Mouse (Mus musculus) liver, embryonic 13.5 days (tissue): ENCODE measurements around the gene Ikzf5. TPM values are rescaled to one million over a fixed set of nuclear protein-coding genes. Genes with fewer than 3 reads are reported as not detected.
A peak's percentile ranks its signal among the peaks of the same experiment; 100 is the strongest.
"Not testable (repeated sequence)": the region's sequence is repeated elsewhere in the genome, so short reads cannot be mapped to it uniquely, and the experiment has no call there.

Experiments used
- ATAC-seq: fragments of 200-750 bp; cut with Nextera tagmentation; 2 replicates; pipeline ENCODE4 v1.8.0; 2017; ENCODE audit warnings: low read depth, mild to moderate bottlenecking, moderate number of reproducible peaks, moderate library complexity
- DNase-seq: peaks from one replicate; pipeline ENCODE4 v3.0.0; 2022
- H3K27ac ChIP-seq: fragments of 300-500 bp; sonication (generic); 2 replicates; pipeline ENCODE4 v1.5.1; 2015; ENCODE audit warnings: moderate library complexity, mild to moderate bottlenecking, inconsistent platforms
- H3K27me3 ChIP-seq: fragments of 300-500 bp; sonication (generic); 2 replicates; pipeline ENCODE4 v1.6.1; 2015; ENCODE audit warnings: mild to moderate bottlenecking, inconsistent platforms
- H3K36me3 ChIP-seq: fragments of 300-500 bp; sonication (generic); 2 replicates; pipeline ENCODE4 v1.6.1; 2015; ENCODE audit warnings: mild to moderate bottlenecking, inconsistent platforms
- H3K4me1 ChIP-seq: fragments of 300-500 bp; sonication (generic); replicated peaks from 2 replicates; pipeline ENCODE4 v1.6.1; 2015; ENCODE audit warnings: inconsistent platforms
- H3K4me2 ChIP-seq: fragments of 300-500 bp; sonication (generic); 2 replicates; pipeline ENCODE4 v1.6.1; 2015; ENCODE audit warnings: inconsistent platforms, mild to moderate bottlenecking, moderate library complexity
- H3K4me3 ChIP-seq: fragments of 300-500 bp; sonication (generic); replicated peaks from 2 replicates; pipeline ENCODE4 v1.5.1; 2015; ENCODE audit warnings: mild to moderate bottlenecking, inconsistent platforms
- H3K9ac ChIP-seq: fragments of 300-500 bp; sonication (generic); 2 replicates; pipeline ENCODE4 v1.6.1; 2015; ENCODE audit warnings: mild to moderate bottlenecking, inconsistent platforms
- H3K9me3 ChIP-seq: fragments of 300-500 bp; sonication (generic); replicated peaks from 2 replicates; pipeline ENCODE4 v1.6.1; 2016; ENCODE audit warnings: inconsistent platforms
- WGBS: fragments of 180-500 bp; shearing (Covaris S2); methylation state at CpG from one replicate; pipeline ENCODE4 v1.1.7; 2015; ENCODE audit not compliant: insufficient replicate concordance; 5-methylcytosine and 5-hydroxymethylcytosine counted together
- polyA plus RNA-seq: library from polyadenylated mRNA; unstranded; fragments of >200 nt; fragmentation: Nextera tagmentation; extraction: Ambion mirVana; gene quantifications from 2 replicates; pipeline ENCODE4 v1.2.1, GENCODE M21; 2015

Ikzf5 gene
- polyA plus RNA-seq: 11.0 and 16.6 TPM in 2 replicates

DNA sequence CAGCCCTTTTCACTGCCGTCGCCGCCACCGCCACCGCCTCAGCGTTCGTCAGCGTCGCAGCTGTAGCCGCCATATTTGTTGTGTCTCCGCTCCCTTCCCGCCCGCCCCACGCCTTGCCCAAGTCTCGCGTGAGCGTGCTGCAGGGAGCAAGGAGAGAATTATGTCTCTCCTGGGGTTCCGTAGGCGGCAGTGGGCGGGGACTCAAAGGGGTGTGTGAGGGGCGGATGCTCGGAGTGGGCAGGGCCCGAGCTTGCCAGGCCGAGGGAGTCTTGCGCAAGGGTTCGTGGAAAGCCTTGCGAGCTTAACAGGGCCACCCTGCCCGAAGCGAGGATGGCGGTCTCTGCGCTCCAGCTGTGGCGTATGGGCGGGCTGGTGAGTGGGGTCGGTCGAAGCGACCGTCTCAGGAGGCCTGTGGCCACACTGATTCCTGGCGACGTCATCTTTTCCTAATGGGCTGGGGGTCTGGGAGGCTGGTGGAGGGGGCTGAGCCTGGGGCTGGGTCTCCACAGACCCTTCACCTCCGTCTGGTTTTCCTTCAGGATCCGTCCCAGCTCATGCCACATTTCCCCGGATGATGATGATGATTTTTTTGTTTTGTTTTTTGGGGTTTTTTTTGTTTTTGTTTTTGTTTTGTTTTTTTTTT lies at the start of gene Ikzf5, which contains the start of gene Acadsb:
TSS of gene Ikzf5 (minus strand) at position 106 of the 643 bp plus-strand sequence.
TSS of gene Acadsb (plus strand) at position 186 of the 643 bp plus-strand sequence.
- peak; percentile 98 for ATAC-seq
- under 1% methylated on average over 42 of the region's 42 CpGs for WGBS

DNA sequence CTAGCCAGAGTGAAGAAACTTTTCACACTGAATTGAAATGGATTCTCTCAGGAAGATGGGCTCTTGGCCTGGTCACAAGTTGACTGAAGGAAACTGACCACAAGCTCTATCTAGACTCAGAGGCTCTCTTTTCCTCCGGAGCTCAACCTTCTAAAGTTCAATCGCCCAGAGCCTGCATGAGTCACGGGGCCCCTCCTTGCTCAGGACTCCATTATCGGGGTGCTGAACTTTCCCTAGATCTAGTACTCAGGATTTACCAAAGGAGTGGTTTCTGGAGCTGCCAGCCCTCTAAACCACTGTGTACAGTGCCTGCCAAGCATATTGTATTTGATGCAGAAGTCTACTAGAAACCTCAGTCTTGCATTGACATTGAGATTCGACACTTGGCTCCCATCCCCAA lies 46.4 kb upstream of the Ikzf5 start:
- Histone ChIP-seq H3K36me3 (no peaks in the 10 kb centered on the region), H3K4me3 (no peak overlapping the region), H3K9ac (no peak overlapping the region), H3K4me1 (no peaks in the 10 kb centered on the region), H3K9me3 (no peaks in the 10 kb centered on the region), H3K27me3 (no peaks in the 10 kb centered on the region), H3K4me2 (no peak overlapping the region), H3K27ac (no peak overlapping the region)
- DNase-seq (no peak), ATAC-seq (no peak)
- 66% methylated on average over 5 of the region's 5 CpGs for WGBS

More for the DNA sequence above, at the start of gene Ikzf5, which contains the start of gene Acadsb:
- no peaks in the 10 kb centered on the region for H3K27me3 ChIP-seq
- DNase-seq: peak; percentile 99
- H3K4me2 ChIP-seq: peak within 1 kb of the TSS; percentile 95
- peaks cover 27% of the 10 kb centered on the region for H3K4me1 ChIP-seq
- H3K36me3 ChIP-seq: peaks cover 3% of the 10 kb centered on the region; the same call in 1 of the 2 replicates
- H3K9ac ChIP-seq: peak within 1 kb of the TSS; percentile 98
- peak within 1 kb of the TSS; percentile 99 for H3K4me3 ChIP-seq
- peak within 1 kb of the TSS; percentile 86 for H3K27ac ChIP-seq
- no peaks in the 10 kb centered on the region for H3K9me3 ChIP-seq

DNA sequence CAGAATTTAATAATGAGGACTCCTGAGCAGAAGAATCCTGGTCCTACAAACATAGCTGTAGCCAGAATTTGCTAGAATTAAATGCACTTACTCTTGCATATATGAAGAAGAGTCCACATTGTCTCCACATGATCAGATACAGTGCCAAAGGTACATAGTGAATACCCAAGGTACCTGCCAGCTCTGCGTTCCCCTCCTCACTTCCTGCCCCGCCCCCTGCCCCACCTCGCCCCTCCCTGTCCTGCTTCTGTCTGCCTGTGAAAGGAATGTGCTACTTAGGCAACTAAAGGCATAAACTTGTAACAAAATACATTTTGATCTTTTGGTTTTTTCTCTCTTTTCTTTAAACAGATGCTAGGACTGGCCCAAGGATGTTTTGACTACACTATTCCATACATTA lies 26.7 kb upstream of the Ikzf5 start:
- no peak for ATAC-seq
- Histone ChIP-seq H3K27ac (no peak overlapping the region), H3K27me3 (no peaks in the 10 kb centered on the region), H3K4me2 (no peak overlapping the region), H3K36me3 (no peaks in the 10 kb centered on the region), H3K9ac (no peak overlapping the region), H3K4me1 (no peaks in the 10 kb centered on the region), H3K9me3 (no peaks in the 10 kb centered on the region), H3K4me3 (no peak overlapping the region)
- WGBS: 39% methylated on average over 3 of the region's 3 CpGs
- no peak for DNase-seq

DNA sequence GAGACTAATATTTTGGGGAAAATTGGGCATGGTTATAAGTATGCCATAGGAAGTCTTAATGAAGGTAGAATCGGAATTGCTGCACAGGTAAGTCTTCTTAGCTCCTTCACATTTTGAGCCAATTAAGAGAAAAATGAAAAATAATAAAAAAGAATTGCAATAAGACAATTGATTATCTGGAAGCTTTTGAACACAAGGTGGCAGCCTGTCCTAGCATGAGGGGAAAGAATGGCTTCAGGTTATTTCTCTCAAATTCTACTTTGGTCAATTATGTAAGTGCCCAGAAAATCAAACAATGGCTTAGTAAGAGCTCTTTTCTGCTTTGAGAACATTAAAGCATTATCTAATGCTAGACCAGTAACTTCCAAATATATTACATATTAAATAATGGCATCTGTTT lies 24.0 kb upstream of the Ikzf5 start:
- H3K4me2 ChIP-seq: no peak overlapping the region
- H3K27ac ChIP-seq: no peak overlapping the region
- H3K27me3 ChIP-seq: no peaks in the 10 kb centered on the region
- DNase-seq: no peak
- 59% methylated on average over 1 of the region's 1 CpGs for WGBS
- no peaks in the 10 kb centered on the region for H3K9me3 ChIP-seq
- no peak overlapping the region for H3K9ac ChIP-seq
- H3K4me1 ChIP-seq: no peaks in the 10 kb centered on the region
- peaks cover 10% of the 10 kb centered on the region for H3K36me3 ChIP-seq
- no peak for ATAC-seq
- no peak overlapping the region for H3K4me3 ChIP-seq

DNA sequence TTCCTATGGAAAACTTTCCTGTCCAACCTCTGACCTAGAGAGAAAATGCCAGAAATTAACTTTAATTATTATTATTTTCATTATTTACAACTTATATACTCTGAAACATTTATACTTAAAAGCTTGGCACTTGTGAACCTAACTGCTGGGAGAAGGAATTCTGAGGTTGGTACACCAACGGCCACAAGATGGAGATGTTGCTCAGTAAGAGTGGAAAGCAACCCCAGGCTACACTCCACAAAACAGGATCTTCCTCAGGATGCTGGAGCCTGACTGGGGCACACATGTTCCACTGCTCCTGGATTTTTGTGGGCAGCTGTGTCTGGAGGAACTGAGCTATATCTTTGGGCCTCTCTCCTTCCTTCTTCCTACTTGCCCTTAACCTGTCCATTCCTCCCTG lies 21.9 kb upstream of the Ikzf5 start:
- H3K9me3 ChIP-seq: no peaks in the 10 kb centered on the region
- H3K4me2 ChIP-seq: no peak overlapping the region
- no peak overlapping the region for H3K9ac ChIP-seq
- 15% methylated on average over 1 of the region's 1 CpGs for WGBS
- DNase-seq: no peak
- peaks cover 10% of the 10 kb centered on the region for H3K36me3 ChIP-seq
- H3K27me3 ChIP-seq: no peaks in the 10 kb centered on the region
- no peak overlapping the region for H3K27ac ChIP-seq
- no peak overlapping the region for H3K4me3 ChIP-seq
- ATAC-seq: no peak
- H3K4me1 ChIP-seq: no peaks in the 10 kb centered on the region

DNA sequence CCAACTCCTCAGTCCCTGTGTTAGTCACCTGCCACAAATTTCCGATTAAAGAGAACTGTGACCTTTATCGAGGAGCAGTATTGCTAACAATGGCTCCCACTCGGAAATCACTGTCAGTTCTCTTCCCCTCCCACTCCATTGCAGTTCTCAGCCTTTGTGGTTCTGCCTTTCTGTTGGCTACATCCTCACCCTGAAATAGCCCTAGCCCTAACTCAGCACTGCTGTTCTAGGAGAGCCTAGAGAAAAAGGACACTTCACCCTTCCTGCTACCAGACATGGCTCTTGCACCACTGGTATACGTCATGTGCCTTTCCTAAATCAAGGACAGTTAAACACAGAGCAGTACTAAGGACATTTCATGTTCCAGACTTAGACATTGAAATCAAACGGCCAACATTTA lies 17.0 kb upstream of the Ikzf5 start:
- H3K9me3 ChIP-seq: no peaks in the 10 kb centered on the region
- H3K4me3 ChIP-seq: no peak overlapping the region
- no peak overlapping the region for H3K9ac ChIP-seq
- no peak for DNase-seq
- H3K27me3 ChIP-seq: no peaks in the 10 kb centered on the region
- 72% methylated on average over 5 of the region's 5 CpGs for WGBS
- peaks cover 22% of the 10 kb centered on the region for H3K4me1 ChIP-seq
- no peak overlapping the region for H3K4me2 ChIP-seq
- peaks cover 13% of the 10 kb centered on the region for H3K36me3 ChIP-seq
- no peak for ATAC-seq
- no peak overlapping the region for H3K27ac ChIP-seq

DNA sequence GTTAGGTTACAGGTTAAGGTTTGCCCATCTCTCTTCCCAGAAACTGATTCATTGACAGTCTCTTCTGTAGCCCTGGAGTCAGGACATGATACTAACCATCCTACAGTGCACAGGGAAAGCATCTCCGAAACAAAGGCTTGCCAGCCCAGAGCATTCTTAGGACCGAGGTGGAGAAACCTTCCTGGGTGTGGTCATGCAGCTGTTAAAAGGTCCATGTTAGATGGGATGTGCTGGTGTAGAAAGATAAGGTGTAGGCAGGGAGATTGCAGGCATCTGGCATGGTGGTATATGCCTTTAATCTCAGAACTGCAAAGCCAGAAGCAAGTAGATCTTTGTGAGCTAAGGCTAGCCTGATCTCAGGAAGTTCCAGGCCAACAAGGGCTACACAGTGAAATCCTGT lies 14.6 kb upstream of the Ikzf5 start:
- 15% methylated on average over 2 of the region's 2 CpGs for WGBS

DNA sequence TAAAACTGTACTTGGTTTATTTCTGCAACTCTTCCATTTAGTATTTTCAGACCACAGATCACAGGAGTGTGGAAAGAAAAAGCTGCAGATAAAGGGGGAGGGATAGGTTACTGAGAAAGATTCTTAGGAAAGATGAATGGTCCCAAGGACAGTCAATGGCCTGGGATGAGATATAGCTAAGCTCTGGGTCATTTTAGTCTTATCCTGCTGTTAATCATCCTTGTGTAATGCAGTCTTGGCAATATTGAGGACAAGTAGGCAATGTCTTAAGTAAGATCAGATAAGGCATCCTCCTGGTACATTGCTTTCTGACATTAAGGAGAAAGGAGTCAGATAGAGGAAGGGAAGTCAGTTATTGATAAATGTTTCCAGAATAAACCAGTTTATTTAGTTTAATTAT lies 7.3 kb upstream of the Ikzf5 start:
- Histone ChIP-seq H3K27me3 (no peaks in the 10 kb centered on the region), H3K4me3 (no peak overlapping the region), H3K4me2 (no peak overlapping the region), H3K4me1 (no peaks in the 10 kb centered on the region), H3K9ac (no peak overlapping the region), H3K36me3 (no peaks in the 10 kb centered on the region), H3K9me3 (no peaks in the 10 kb centered on the region), H3K27ac (no peak overlapping the region)
- DNase-seq (no peak), ATAC-seq (no peak)

More for the DNA sequence above, 14.6 kb upstream of the Ikzf5 start:
- Histone ChIP-seq H3K4me3 (no peak overlapping the region), H3K27ac (peak overlapping the region; percentile 71), H3K4me1 (peaks cover 22% of the 10 kb centered on the region), H3K27me3 (no peaks in the 10 kb centered on the region), H3K9ac (no peak overlapping the region), H3K4me2 (peak overlapping the region; percentile 52), H3K9me3 (no peaks in the 10 kb centered on the region), H3K36me3 (peaks cover 3% of the 10 kb centered on the region; the same call in 1 of the 2 replicates)
- ATAC-seq (peak; percentile 100), DNase-seq (peak; percentile 67)

DNA sequence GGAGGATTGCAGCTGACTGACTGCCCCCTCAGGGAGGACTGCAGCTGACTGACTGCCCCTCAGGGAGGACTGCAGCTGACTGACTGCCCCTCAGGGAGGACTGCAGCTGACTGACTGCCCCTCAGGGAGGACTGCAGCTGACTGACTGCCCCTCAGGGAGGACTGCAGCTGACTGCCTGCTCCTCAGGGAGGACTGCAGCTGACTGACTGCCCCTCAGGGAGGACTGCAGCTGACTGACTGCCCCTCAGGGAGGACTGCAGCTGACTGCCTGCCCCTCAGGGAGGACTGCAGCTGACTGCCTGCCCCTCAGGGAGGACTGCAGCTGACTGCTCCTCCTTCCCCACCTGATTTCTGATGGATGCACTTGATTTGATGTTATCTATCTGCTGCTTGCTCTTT lies 6.4 kb upstream of the Ikzf5 start:
- not testable (repeated sequence) for DNase-seq, H3K9me3 ChIP-seq

DNA sequence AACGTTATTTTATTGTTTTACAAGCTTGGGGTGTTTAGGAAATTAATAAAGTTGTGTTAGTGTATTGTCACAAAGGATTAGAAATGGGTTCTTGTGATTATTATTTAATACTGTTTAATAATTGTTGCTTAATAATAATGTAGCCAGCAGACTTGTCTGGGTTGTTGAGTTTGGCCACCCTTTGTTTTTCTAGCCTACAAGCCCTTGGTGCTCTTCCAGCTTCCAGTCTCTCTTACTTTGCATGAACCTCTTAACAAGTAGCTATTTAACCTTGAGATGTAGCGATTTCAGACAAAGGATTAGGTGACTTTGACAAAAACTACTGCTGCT lies 1.6 kb upstream of the Ikzf5 start:
- ATAC-seq (no peak), DNase-seq (no peak)
- Histone ChIP-seq H3K4me2 (no peak overlapping the region), H3K9me3 (no peaks in the 10 kb centered on the region), H3K27me3 (no peaks in the 10 kb centered on the region), H3K27ac (no peak overlapping the region), H3K4me3 (no peak overlapping the region), H3K9ac (no peak overlapping the region), H3K4me1 (peaks cover 27% of the 10 kb centered on the region), H3K36me3 (peaks cover 2% of the 10 kb centered on the region; the same call in 1 of the 2 replicates)
- WGBS: 50% methylated on average over 2 of the region's 2 CpGs

More for the DNA sequence above, 6.4 kb upstream of the Ikzf5 start:
- not testable (repeated sequence) for H3K36me3 ChIP-seq, H3K4me1 ChIP-seq, H3K27ac ChIP-seq, ATAC-seq, H3K4me3 ChIP-seq, H3K4me2 ChIP-seq, H3K27me3 ChIP-seq, H3K9ac ChIP-seq

DNA sequence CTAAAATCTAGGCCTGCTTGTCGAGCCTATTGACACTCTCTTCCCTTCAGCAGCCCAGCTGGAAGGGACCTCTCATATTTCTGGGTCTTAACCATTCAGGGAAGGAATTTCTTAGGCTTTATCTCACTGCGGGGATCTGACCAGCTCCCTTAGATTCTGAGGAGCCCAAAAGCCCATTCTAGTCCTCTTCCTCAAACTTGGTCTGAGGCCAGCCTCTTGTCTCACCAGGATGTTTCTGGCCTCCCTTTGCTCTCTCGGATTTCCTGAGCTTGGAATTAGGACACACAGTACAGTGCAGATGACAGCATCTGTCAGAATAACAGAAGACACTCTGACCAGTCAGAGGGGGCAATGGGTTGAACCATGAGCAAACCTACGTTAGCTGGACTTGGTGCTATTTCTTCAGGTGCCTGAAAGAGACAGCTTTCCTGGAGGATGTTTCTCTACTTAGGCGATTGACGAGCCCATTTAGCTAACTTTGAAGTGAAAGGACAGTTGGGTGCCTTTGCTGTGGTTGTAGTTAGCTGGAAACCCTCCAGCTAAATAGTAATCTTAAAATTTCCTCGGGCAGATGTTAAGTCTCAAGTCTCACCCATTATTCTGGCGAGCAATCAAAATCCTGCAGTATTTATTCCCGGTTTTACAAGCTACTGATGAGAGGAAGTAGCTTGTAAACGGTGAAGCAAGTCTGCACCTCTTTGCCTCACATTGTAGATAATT lies 1.1 kb upstream of the Ikzf5 start:
- H3K27ac ChIP-seq: 0 out of 2 replicates have a peak overlapping the region, but pooled peaks have one; percentile 3
- H3K9ac ChIP-seq: peak overlapping the region; percentile 83
- peak overlapping the region; percentile 99 for H3K4me3 ChIP-seq
- H3K36me3 ChIP-seq: peaks cover 3% of the 10 kb centered on the region; the same call in 1 of the 2 replicates
- ATAC-seq (no peak), DNase-seq (no peak)
- H3K4me1 ChIP-seq: peaks cover 27% of the 10 kb centered on the region
- whole genome bisulfite sequencing: 45% methylated on average over 10 of the region's 10 CpGs
- no peaks in the 10 kb centered on the region for H3K9me3 ChIP-seq
- no peaks in the 10 kb centered on the region for H3K27me3 ChIP-seq
- H3K4me2 ChIP-seq: peak overlapping the region; percentile 95

DNA sequence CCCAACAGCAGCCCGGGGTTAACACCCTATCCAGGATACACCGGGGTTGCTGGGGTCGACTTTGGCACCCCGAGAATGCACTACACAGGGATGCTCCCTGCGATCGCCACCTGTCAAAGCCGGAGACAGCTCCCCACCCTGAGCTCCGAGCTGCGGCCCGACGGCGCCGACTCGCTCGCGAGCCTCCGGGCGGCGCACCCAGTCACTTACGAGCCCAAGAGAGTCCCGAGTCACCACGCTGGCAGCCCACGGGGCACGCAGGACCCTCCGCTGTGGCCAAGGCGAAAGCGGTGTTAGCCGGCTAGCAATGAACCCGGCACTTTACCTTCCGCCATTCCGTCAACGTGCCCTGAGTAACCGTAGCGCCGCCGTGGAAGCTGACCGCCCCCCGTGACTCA lies 334 bp downstream of the Ikzf5 start:
- no peak for DNase-seq
- peak; percentile 70 for ATAC-seq
- Histone ChIP-seq H3K36me3 (peaks cover 3% of the 10 kb centered on the region; the same call in 1 of the 2 replicates), H3K4me1 (peaks cover 27% of the 10 kb centered on the region), H3K4me2 (peak overlapping the region; percentile 95), H3K9me3 (no peaks in the 10 kb centered on the region), H3K27me3 (no peaks in the 10 kb centered on the region), H3K4me3 (peak overlapping the region; percentile 99), H3K9ac (peak overlapping the region; percentile 98), H3K27ac (peak overlapping the region; percentile 86)
- under 1% methylated on average over 38 of the region's 38 CpGs for WGBS
